In the genomic region with DNA sequence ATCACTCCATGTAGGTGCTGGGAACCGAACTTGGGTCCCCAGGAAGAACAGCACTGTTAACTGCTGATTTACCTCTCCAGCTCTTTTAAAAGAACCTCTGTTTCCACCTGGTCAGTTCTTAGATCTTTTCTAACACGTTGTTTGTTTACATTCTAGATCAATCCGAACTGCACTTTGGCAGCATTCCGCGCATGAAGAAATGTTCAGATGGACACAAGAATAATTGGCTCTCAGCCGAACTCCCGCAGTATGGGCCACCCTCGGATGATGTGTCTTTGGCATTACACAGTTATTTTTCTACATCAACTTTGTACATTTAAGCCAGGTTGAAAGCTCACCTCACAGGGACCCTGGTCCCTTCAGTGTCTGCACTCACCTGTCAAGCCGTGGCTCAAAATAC, we compare ENCODE assay signal across 16 mouse cellular contexts.
"Had no signal": no experiment of that assay in that cellular context is flagged by ENCODE, and none has a peak within 500 bp of the region (broad histone marks: within the 10 kb centered on the region; RNA-seq: fewer than 3 reads in every experiment).

No protein-coding gene starts in this region.

- H3K27me3 ChIP-seq: neural tube, embryonic 13.5 days; neural tube, embryonic 15.5 days; stomach, embryonic 15.5 days had no signal

- H3K36me3 ChIP-seq: neural tube, embryonic 13.5 days; neural tube, embryonic 15.5 days; stomach, embryonic 15.5 days had no signal

- DNase-seq: retina, postnatal 1 day; right cerebral cortex, adult 18-20 months; right cerebral cortex, postnatal 14 days; right cerebral cortex, postnatal 25 days; right cerebral cortex, postnatal 4 days; spleen, adult 18-20 months; thymus, adult 18-20 months; thymus, adult 2 months; thymus, postnatal 14 days; thymus, postnatal 25 days; thymus, postnatal 36 days; thymus, postnatal 4 days had no signal

- H3K27ac ChIP-seq: neural tube, embryonic 13.5 days; neural tube, embryonic 15.5 days; stomach, embryonic 15.5 days; stomach, postnatal 0 days had no signal

- H3K9ac ChIP-seq: neural tube, embryonic 13.5 days; neural tube, embryonic 15.5 days; stomach, embryonic 15.5 days had no signal

- H3K4me3 ChIP-seq: neural tube, embryonic 13.5 days; neural tube, embryonic 15.5 days; stomach, embryonic 15.5 days had no signal

- H3K4me1 ChIP-seq: neural tube, embryonic 13.5 days; neural tube, embryonic 15.5 days had no signal

- H3K4me2 ChIP-seq: neural tube, embryonic 13.5 days; neural tube, embryonic 15.5 days; stomach, embryonic 15.5 days had no signal

- H3K9me3 ChIP-seq: neural tube, embryonic 13.5 days; neural tube, embryonic 15.5 days; stomach, embryonic 15.5 days had no signal
